Mouse (Mus musculus): Measurements from ENCODE around the gene Nr2f1. TPM values are rescaled to one million over a fixed set of nuclear protein-coding genes. Genes with fewer than 3 reads are reported as not detected.

The Nr2f1 gene
- polyA plus RNA-seq (2017; shearing (Covaris generic)) = not detected

DNA sequence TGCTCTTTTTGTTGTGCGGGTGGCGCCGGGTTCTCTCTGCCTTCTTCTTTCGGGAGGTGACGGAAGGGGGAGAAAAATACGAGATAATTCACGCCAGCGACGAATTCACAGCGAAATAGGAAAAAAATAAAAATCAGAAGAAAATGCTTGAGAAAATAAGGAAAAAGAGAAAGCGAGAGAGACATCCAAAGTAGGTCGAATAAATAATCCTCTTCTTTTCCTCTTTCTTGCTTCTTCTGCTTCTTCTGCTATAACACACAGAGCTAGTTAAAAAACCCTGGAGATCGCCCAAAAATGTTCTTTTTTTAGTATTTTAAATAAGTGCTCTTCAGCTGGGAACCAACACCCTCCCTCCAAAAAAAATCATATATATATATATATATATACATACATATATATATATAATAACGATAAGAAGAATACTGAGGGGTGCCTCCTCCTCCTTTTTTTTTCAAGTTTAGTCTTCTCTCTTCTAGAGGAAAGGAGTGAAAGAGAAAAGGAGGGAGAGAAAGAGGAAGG, at the start of gene Nr2f1:
TSS of gene Nr2f1 (minus strand) at position 116 of the 519 bp plus-strand sequence.

Other genes starting within 250 kb of the Nr2f1 start
- 6.5 TPM for gene Pou5f2, start 174.9 kb downstream of the Nr2f1 start, polyA plus RNA-seq (2017; shearing (Covaris generic))